Comparison of ENCODE assay signal across 26 mouse cellular contexts in the genomic region with DNA sequence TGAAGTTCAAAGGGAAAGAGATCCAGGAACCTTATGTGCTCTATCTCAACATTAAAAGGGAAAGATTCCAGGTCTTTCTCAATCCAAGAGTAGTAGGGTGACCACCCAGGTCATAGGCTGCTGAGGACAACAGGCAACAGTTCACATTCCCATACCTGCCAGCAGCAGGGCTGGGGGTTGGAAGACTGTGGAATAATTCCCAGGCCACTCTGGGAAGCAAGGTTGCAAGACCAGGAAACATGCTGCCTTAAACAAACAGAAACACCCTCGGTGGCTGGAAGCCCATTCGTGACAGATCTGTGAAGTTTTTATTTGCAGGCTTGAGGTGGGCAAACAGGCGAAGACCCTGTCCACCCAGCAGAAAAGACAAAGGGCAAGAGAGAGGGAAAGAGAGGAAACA.
DNase-seq lines count a peak whose midpoint lies in the region; ATAC-seq and TF ChIP-seq lines count a peak whose summit lies in the region.
"Had no signal": no experiment of that assay in that cellular context is flagged by ENCODE, and none has a peak within 500 bp of the region (broad histone marks: within the 10 kb centered on the region; RNA-seq: fewer than 3 reads in every experiment).

No protein-coding gene starts in this region.

- no peak for TF ChIP-seq CTCF in heart, adult 2 months (IDR thresholded peaks at IDR 0.05)
- TF ChIP-seq CTCF in thymus, adult 2 months (IDR thresholded peaks at IDR 0.05; ENCODE audit: borderline replicate concordance, control insufficient read depth, extremely low read depth, insufficient read depth, low read length, poor library complexity), result no peak

- H3K4me3 ChIP-seq in heart, embryonic 15.5 days, result no peak overlapping the region
- no peak overlapping the region for H3K4me3 ChIP-seq in heart, adult 2 months
- H3K4me3 ChIP-seq in liver, embryonic 16.5 days (ENCODE audit: low read depth, low read length), result no peak overlapping the region
- no peak overlapping the region for H3K4me3 ChIP-seq in liver, embryonic 11.5 days (ENCODE audit: low read depth, low read length)
- no peak overlapping the region for H3K4me3 ChIP-seq in thymus, adult 2 months (ENCODE audit: control insufficient read depth, insufficient read depth, low read length)
- H3K4me3 ChIP-seq: embryonic facial prominence, embryonic 13.5 days; erythroblast, embryonic 14.5 days; forebrain, embryonic 12.5 days; heart, embryonic 13.5 days; hindbrain, embryonic 12.5 days; limb, embryonic 15.5 days; myocyte; neural tube, embryonic 13.5 days had no signal

- no peaks in the 10 kb centered on the region for H3K79me2 ChIP-seq in heart, adult 2 months (replicated peaks; ENCODE audit: control insufficient read depth, insufficient read depth, low read length)

- DNase-seq in heart, adult 2 months, result no peak
- DNase-seq in liver, embryonic 11.5 days (ENCODE audit: low spot score), result no peak
- peak; percentile 11 for DNase-seq in lung, postnatal 10 days
- DNase-seq in layer of hippocampus, adult 8-10 months (ENCODE audit: low spot score in 2 of 2), result no peak
- DNase-seq in thymus, adult 2 months, result no peak
- DNase-seq: adrenal gland, adult 2 months; B cell, adult 2 months; cerebellum, adult 2 months; cerebellum, postnatal 25 days; kidney, adult 9 months; kidney, postnatal 36 days; thymus, postnatal 36 days had no signal

- no peak for TF ChIP-seq POLR2A in heart, adult 2 months (IDR thresholded peaks at IDR 0.05; ENCODE audit: insufficient read depth, low read depth, low read length)
- no peak for TF ChIP-seq POLR2A in thymus, adult 2 months (IDR thresholded peaks at IDR 0.05; ENCODE audit: control insufficient read depth, extremely low read depth, insufficient read depth, low read length, poor library complexity)

- H3K9me3 ChIP-seq in heart, embryonic 15.5 days (replicated peaks), result no peaks in the 10 kb centered on the region
- H3K9me3 ChIP-seq in liver, embryonic 16.5 days (replicated peaks; ENCODE audit: control insufficient read depth, low read length), result no peaks in the 10 kb centered on the region
- no peaks in the 10 kb centered on the region for H3K9me3 ChIP-seq in liver, embryonic 11.5 days (ENCODE audit: control insufficient read depth, low read length)
- H3K9me3 ChIP-seq: embryonic facial prominence, embryonic 13.5 days; forebrain, embryonic 12.5 days; G1E; heart, embryonic 13.5 days; hindbrain, embryonic 12.5 days; limb, embryonic 15.5 days; neural tube, embryonic 13.5 days had no signal

- ATAC-seq in heart, embryonic 15.5 days (replicated peaks; ENCODE audit: insufficient number of reproducible peaks, insufficient read depth, low FRiP score, low read depth), result no peak
- ATAC-seq in liver, embryonic 16.5 days (ENCODE audit: low read depth), result peak; percentile 47; the same call in 1 of the 2 replicates
- ATAC-seq in liver, embryonic 11.5 days (replicated peaks; ENCODE audit: low FRiP score), result no peak
- ATAC-seq: midbrain, embryonic 16.5 days; Patski had no signal

- no peaks in the 10 kb centered on the region for H3K36me3 ChIP-seq in heart, embryonic 15.5 days
- peaks cover 9% of the 10 kb centered on the region for H3K36me3 ChIP-seq in heart, adult 2 months (ENCODE audit: control insufficient read depth, insufficient read depth, low read length)
- H3K36me3 ChIP-seq in liver, embryonic 16.5 days (ENCODE audit: control insufficient read depth, insufficient read depth), result no peaks in the 10 kb centered on the region
- H3K36me3 ChIP-seq in liver, embryonic 11.5 days (ENCODE audit: control insufficient read depth, insufficient read depth, low read length), result no peaks in the 10 kb centered on the region
- no peaks in the 10 kb centered on the region for H3K36me3 ChIP-seq in thymus, adult 2 months (ENCODE audit: control insufficient read depth, insufficient read depth, low read length)
- H3K36me3 ChIP-seq: embryonic facial prominence, embryonic 13.5 days; forebrain, embryonic 12.5 days; G1E; hindbrain, embryonic 12.5 days; limb, embryonic 15.5 days; neural tube, embryonic 13.5 days had no signal

- intact Hi-C loops in heart, adult 2 months (cut with DNase I), result no loop called here

- 37% methylated on average over 3 of the region's 3 CpGs for WGBS in heart, embryonic 15.5 days
- WGBS in heart, adult 2 months, result 44% methylated on average over 3 of the region's 3 CpGs
- 25% methylated on average over 3 of the region's 3 CpGs for WGBS in liver, embryonic 16.5 days (ENCODE audit: insufficient replicate concordance)
- WGBS in liver, embryonic 11.5 days, result 42% methylated on average over 3 of the region's 3 CpGs
- 87% methylated on average over 3 of the region's 3 CpGs for WGBS in thymus, adult 2 months

- no peak for TF ChIP-seq EP300 in heart, adult 2 months (IDR thresholded peaks at IDR 0.05; ENCODE audit: insufficient read depth, low read depth, low read length)

- H3K9ac ChIP-seq in heart, embryonic 15.5 days, result no peak overlapping the region
- no peak overlapping the region for H3K9ac ChIP-seq in heart, adult 2 months (ENCODE audit: low read depth, low read length)
- H3K9ac ChIP-seq in liver, embryonic 16.5 days (ENCODE audit: low read depth, low read length), result no peak overlapping the region
- no peak overlapping the region for H3K9ac ChIP-seq in liver, embryonic 11.5 days (ENCODE audit: low read depth, low read length)
- H3K9ac ChIP-seq: embryonic facial prominence, embryonic 13.5 days; forebrain, embryonic 12.5 days; heart, embryonic 13.5 days; hindbrain, embryonic 12.5 days; limb, embryonic 15.5 days; neural tube, embryonic 13.5 days had no signal

- no peaks in the 10 kb centered on the region for H3K27me3 ChIP-seq in heart, embryonic 15.5 days
- no peaks in the 10 kb centered on the region for H3K27me3 ChIP-seq in heart, adult 2 months (ENCODE audit: control insufficient read depth, insufficient read depth, low read length)
- H3K27me3 ChIP-seq in liver, embryonic 16.5 days (ENCODE audit: control insufficient read depth, insufficient read depth, low read depth, low read length), result no peaks in the 10 kb centered on the region
- H3K27me3 ChIP-seq in liver, embryonic 11.5 days (replicated peaks; ENCODE audit: control insufficient read depth, insufficient read depth, low read length), result no peaks in the 10 kb centered on the region
- H3K27me3 ChIP-seq in thymus, adult 2 months (ENCODE audit: control insufficient read depth, insufficient read depth, low read length), result no peaks in the 10 kb centered on the region
- H3K27me3 ChIP-seq: CH12.LX; embryonic facial prominence, embryonic 13.5 days; forebrain, embryonic 12.5 days; heart, embryonic 13.5 days; hindbrain, embryonic 12.5 days; limb, embryonic 15.5 days; neural tube, embryonic 13.5 days; Patski had no signal

- H3K4me2 ChIP-seq in heart, embryonic 15.5 days, result no peak overlapping the region
- H3K4me2 ChIP-seq in liver, embryonic 16.5 days (ENCODE audit: low read depth, low read length), result no peak overlapping the region
- H3K4me2 ChIP-seq in liver, embryonic 11.5 days, result no peak overlapping the region
- H3K4me2 ChIP-seq: embryonic facial prominence, embryonic 13.5 days; forebrain, embryonic 12.5 days; heart, embryonic 13.5 days; hindbrain, embryonic 12.5 days; limb, embryonic 15.5 days; neural tube, embryonic 13.5 days had no signal

- H3K27ac ChIP-seq in heart, embryonic 15.5 days, result peak overlapping the region; percentile 20; the same call in 1 of the 2 replicates
- no peak overlapping the region for H3K27ac ChIP-seq in heart, adult 2 months
- no peak overlapping the region for H3K27ac ChIP-seq in liver, embryonic 16.5 days (ENCODE audit: low read length)
- H3K27ac ChIP-seq in liver, embryonic 11.5 days (ENCODE audit: low read depth, low read length), result no peak overlapping the region
- no peak overlapping the region for H3K27ac ChIP-seq in thymus, adult 2 months (ENCODE audit: control insufficient read depth, insufficient read depth, low read length)
- H3K27ac ChIP-seq: embryonic facial prominence, embryonic 13.5 days; forebrain, embryonic 12.5 days; heart, embryonic 13.5 days; hindbrain, embryonic 12.5 days; limb, embryonic 15.5 days; neural tube, embryonic 13.5 days had no signal

- H3K4me1 ChIP-seq in heart, embryonic 15.5 days (replicated peaks), result peaks cover 7% of the 10 kb centered on the region
- H3K4me1 ChIP-seq in heart, adult 2 months (ENCODE audit: control insufficient read depth, insufficient read depth, low read length), result peaks cover 12% of the 10 kb centered on the region
- H3K4me1 ChIP-seq in liver, embryonic 16.5 days (ENCODE audit: control insufficient read depth, low read depth, low read length), result no peaks in the 10 kb centered on the region
- H3K4me1 ChIP-seq in liver, embryonic 11.5 days (replicated peaks; ENCODE audit: control insufficient read depth, insufficient read depth, low read length), result no peaks in the 10 kb centered on the region
- no peaks in the 10 kb centered on the region for H3K4me1 ChIP-seq in thymus, adult 2 months (replicated peaks; ENCODE audit: control insufficient read depth, insufficient read depth, low read length)
